Mouse (Mus musculus) kidney, postnatal 0 days (tissue): ENCODE measurements around the gene Cog7. TPM values are rescaled to one million over a fixed set of nuclear protein-coding genes. Genes with fewer than 3 reads are reported as not detected.

Source experiments
- ATAC-seq: fragments of 200-750 bp; cut with Nextera tagmentation; replicated peaks from 2 replicates; pipeline ENCODE4 v1.8.0; 2017; ENCODE audit warnings: low read depth, moderate number of reproducible peaks, moderate TSS enrichment, moderate library complexity; ENCODE audit not compliant: low FRiP score
- DNase-seq: peaks from one replicate; pipeline ENCODE4 v3.0.0-alpha.2; 2016; ENCODE audit warnings: low spot score
- H3K27ac ChIP-seq: fragments of 300-500 bp; sonication (generic); 2 replicates; pipeline ENCODE4 v1.5.1; 2014; ENCODE audit warnings: mild to moderate bottlenecking
- H3K27me3 ChIP-seq: fragments of 300-500 bp; sonication (generic); 2 replicates; pipeline ENCODE4 v1.6.1; 2014; ENCODE audit warnings: low read length, mixed read lengths; ENCODE audit not compliant: insufficient read depth
- H3K36me3 ChIP-seq: fragments of 300-500 bp; sonication (generic); 2 replicates; pipeline ENCODE4 v1.6.1; 2014; ENCODE audit warnings: low read length, mixed read lengths; ENCODE audit not compliant: insufficient read depth
- H3K4me1 ChIP-seq: fragments of 300-500 bp; sonication (generic); replicated peaks from 2 replicates; pipeline ENCODE4 v1.6.1; 2014; ENCODE audit warnings: antibody characterized with exemption, low read length, mixed read lengths; ENCODE audit not compliant: insufficient read depth
- H3K4me2 ChIP-seq: fragments of 300-500 bp; sonication (generic); 2 replicates; pipeline ENCODE4 v1.6.1; 2014; ENCODE audit warnings: mild to moderate bottlenecking, low read length, moderate library complexity, mixed read lengths
- H3K4me3 ChIP-seq: fragments of 300-500 bp; sonication (generic); replicated peaks from 2 replicates; pipeline ENCODE4 v1.5.1; 2014; ENCODE audit warnings: low read depth, low read length
- H3K9ac ChIP-seq: fragments of 300-500 bp; sonication (generic); 2 replicates; pipeline ENCODE4 v1.6.1; 2014; ENCODE audit warnings: low read depth, low read length
- H3K9me3 ChIP-seq: fragments of 300-500 bp; sonication (generic); replicated peaks from 2 replicates; pipeline ENCODE4 v1.6.1; 2016; ENCODE audit warnings: low read length, inconsistent platforms, mixed read lengths
- CTCF ChIP-seq: IDR thresholded peaks from 2 replicates; pipeline ENCODE4 v1.5.1; 2016; ENCODE audit warnings: antibody characterized with exemption, low read depth, mild to moderate bottlenecking, moderate library complexity
- WGBS: fragments of 180-500 bp; shearing (Covaris S2); extraction: QIAGEN DNeasy Blood & Tissue Kit; methylation state at CpG from one replicate; pipeline ENCODE4 v1.1.7; 2014; 5-methylcytosine and 5-hydroxymethylcytosine counted together
- polyA plus RNA-seq: library from polyadenylated mRNA; unstranded; fragments of >200 nt; fragmentation: Nextera tagmentation; extraction: Ambion mirVana; gene quantifications from 2 replicates; pipeline ENCODE4 v1.2.1, GENCODE M21; 2015

The Cog7 gene
- polyA plus RNA-seq, 1 experiment from 2014 or later = 11.6 TPM

- Histone ChIP-seq H3K9ac (no peak overlapping the region), H3K27me3 (no peaks in the 10 kb centered on the region), H3K4me1 (no peaks in the 10 kb centered on the region), H3K4me2 (no peak overlapping the region), H3K4me3 (no peak overlapping the region), H3K36me3 (0 out of 2 replicates have a peak, but pooled peaks cover 7% of the 10 kb centered on the region), H3K27ac (no peak overlapping the region), H3K9me3 (no peaks in the 10 kb centered on the region)
- DNase-seq = no peak
- no peak for ATAC-seq
- no peak for TF ChIP-seq CTCF
- WGBS = 87% methylated on average over 3 of the region's 3 CpGs
Observed at GRCm38 (mm10) chr7:121971698-121972097, 9.8 kb downstream of the Cog7 start.

DNA sequence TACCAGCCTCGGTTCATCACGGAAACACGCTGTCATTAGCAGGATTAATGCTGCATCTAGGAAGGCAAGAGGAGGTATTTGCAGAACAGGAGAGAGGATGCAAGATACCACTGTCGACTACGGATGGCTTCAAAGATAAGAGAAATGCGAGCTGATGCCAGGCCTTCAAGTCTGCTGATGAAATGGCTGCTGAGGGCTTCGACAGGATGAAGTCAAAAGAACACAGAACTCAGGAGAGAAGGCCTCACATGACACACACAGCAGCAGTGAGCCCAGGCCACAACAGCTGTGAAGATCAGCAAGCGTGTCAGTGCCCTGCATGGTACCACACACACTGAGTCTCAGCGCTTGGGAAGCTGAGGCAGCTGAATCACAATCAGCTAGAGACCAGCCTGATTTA is 11.3 kb downstream of the Cog7 start:
- 91% methylated on average over 9 of the region's 9 CpGs for WGBS

GRCm38 (mm10) chr7:121968816-121969215 is 12.7 kb downstream of the Cog7 start:
- H3K4me3 ChIP-seq = no peak overlapping the region
- H3K27me3 ChIP-seq = no peaks in the 10 kb centered on the region
- 82% methylated on average over 9 of the region's 9 CpGs for WGBS
- H3K27ac ChIP-seq = no peak overlapping the region
- no peaks in the 10 kb centered on the region for H3K9me3 ChIP-seq
- H3K4me2 ChIP-seq = no peak overlapping the region
- DNase-seq (no peak), ATAC-seq (no peak)
- TF ChIP-seq CTCF = no peak
- H3K4me1 ChIP-seq = no peaks in the 10 kb centered on the region
- peaks cover 10% of the 10 kb centered on the region; the same call in 1 of the 2 replicates for H3K36me3 ChIP-seq
- no peak overlapping the region for H3K9ac ChIP-seq

More for the DNA sequence above, 11.3 kb downstream of the Cog7 start:
- Histone ChIP-seq H3K27me3 (no peaks in the 10 kb centered on the region), H3K4me3 (no peak overlapping the region), H3K9me3 (no peaks in the 10 kb centered on the region), H3K27ac (no peak overlapping the region), H3K36me3 (0 out of 2 replicates have a peak, but pooled peaks cover 7% of the 10 kb centered on the region), H3K4me1 (no peaks in the 10 kb centered on the region), H3K4me2 (no peak overlapping the region), H3K9ac (no peak overlapping the region)
- TF ChIP-seq CTCF = no peak
- ATAC-seq = no peak
- no peak for DNase-seq

GRCm38 (mm10) chr7:121968242-121968641 is 13.3 kb downstream of the Cog7 start:
- no peak for ATAC-seq
- TF ChIP-seq CTCF = no peak
- H3K4me1 ChIP-seq = no peaks in the 10 kb centered on the region
- H3K4me3 ChIP-seq = no peak overlapping the region
- no peak overlapping the region for H3K27ac ChIP-seq
- no peaks in the 10 kb centered on the region for H3K9me3 ChIP-seq
- H3K36me3 ChIP-seq = peaks cover 10% of the 10 kb centered on the region; the same call in 1 of the 2 replicates
- no peak overlapping the region for H3K4me2 ChIP-seq
- no peaks in the 10 kb centered on the region for H3K27me3 ChIP-seq
- H3K9ac ChIP-seq = no peak overlapping the region
- DNase-seq = no peak
- 81% methylated on average over 8 of the region's 8 CpGs for WGBS

DNA sequence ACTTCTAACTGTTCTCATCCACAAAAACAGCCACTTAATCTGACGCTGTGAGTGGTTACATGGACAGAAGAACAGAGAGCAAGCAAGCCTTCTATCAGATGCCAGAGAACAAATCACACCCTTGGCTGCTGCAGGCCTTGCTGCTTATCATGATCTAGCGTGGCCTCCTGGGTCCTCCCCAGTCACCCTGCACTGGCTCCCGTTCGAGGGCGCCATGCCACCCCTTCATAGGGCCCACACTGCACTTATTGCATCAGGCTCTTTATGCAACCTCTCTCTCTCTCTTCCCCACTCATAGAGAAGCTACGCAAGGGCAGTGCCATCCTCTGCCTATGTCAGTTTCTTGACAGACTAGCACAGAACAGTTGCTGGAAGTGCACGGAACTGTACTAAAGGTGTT is 15.3 kb downstream of the Cog7 start:
- WGBS = 82% methylated on average over 7 of the region's 7 CpGs
- Histone ChIP-seq H3K9me3 (no peaks in the 10 kb centered on the region), H3K27me3 (no peaks in the 10 kb centered on the region), H3K9ac (no peak overlapping the region), H3K4me3 (no peak overlapping the region), H3K4me2 (no peak overlapping the region), H3K27ac (no peak overlapping the region), H3K4me1 (no peaks in the 10 kb centered on the region), H3K36me3 (peaks cover 25% of the 10 kb centered on the region; the same call in 1 of the 2 replicates)
- TF ChIP-seq CTCF = no peak
- DNase-seq = no peak
- no peak for ATAC-seq

DNA sequence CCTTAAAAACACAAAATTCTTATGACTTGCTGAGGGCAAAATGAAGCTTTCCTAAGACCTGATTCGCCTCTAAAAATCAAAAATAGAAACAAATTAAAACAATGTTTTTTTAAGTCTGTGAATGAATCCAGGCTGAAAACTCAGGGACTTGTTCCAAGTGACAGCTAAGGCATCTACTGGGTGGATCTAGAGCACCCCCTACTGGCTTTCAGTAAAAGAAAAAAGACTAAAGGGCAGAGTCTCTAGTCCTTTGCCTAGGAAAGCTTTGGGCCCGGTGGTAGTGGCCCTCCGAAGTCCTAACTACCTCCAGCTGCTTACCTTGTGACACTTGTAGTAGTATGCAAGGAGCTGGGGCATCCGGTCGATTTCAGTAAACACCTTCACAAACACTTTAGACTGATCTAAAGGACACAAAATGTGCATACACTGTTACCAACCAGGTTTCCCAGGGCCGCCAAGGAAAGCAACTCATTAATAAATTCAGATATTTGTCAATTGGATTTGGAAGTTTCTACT is 17.6 kb downstream of the Cog7 start:
- H3K4me1 ChIP-seq = no peaks in the 10 kb centered on the region
- WGBS = 65% methylated on average over 6 of the region's 6 CpGs
- ATAC-seq = no peak
- H3K27me3 ChIP-seq = no peaks in the 10 kb centered on the region
- peak; percentile 83 for TF ChIP-seq CTCF
- H3K4me2 ChIP-seq = no peak overlapping the region
- H3K27ac ChIP-seq = no peak overlapping the region
- H3K36me3 ChIP-seq = peaks cover 23% of the 10 kb centered on the region; the same call in 1 of the 2 replicates
- H3K4me3 ChIP-seq = no peak overlapping the region
- H3K9ac ChIP-seq = no peak overlapping the region
- no peaks in the 10 kb centered on the region for H3K9me3 ChIP-seq
- DNase-seq = peak; percentile 78

DNA sequence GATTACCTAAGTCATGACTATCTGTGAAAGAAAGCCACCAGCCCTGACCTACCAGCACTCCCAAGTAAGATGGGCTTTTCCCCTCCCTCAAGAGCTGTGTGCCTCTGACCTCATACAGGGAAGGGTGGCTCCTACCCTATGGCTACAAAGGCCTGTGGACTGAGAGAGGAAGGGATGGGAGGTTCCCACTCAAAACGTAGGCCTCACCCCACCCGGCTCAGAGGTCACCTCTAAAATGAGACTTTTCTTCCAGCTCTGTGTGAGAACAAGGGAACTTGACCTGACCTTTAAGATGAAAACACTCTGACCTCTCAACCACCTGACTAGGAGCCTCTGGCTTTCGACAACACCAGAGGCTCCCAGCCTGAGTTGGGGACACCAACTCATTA is 18.9 kb downstream of the Cog7 start:
- 65% methylated on average over 3 of the region's 3 CpGs for WGBS
- H3K4me1 ChIP-seq = no peaks in the 10 kb centered on the region
- H3K9ac ChIP-seq = no peak overlapping the region
- no peak for DNase-seq
- H3K4me3 ChIP-seq = no peak overlapping the region
- no peaks in the 10 kb centered on the region for H3K27me3 ChIP-seq
- H3K4me2 ChIP-seq = no peak overlapping the region
- H3K36me3 ChIP-seq = peaks cover 20% of the 10 kb centered on the region; the same call in 1 of the 2 replicates
- no peak for ATAC-seq
- H3K9me3 ChIP-seq = no peaks in the 10 kb centered on the region
- H3K27ac ChIP-seq = no peak overlapping the region
- TF ChIP-seq CTCF = no peak
